Mouse (Mus musculus) small intestine, adult 2 months (tissue): Measurements from ENCODE around the gene Cant1.

Source experiments
- CTCF ChIP-seq: fragments of 200-500 bp; IDR thresholded peaks from 2 replicates; pipeline ENCODE4 v1.5.1; 2012; ENCODE audit warnings: low read depth, mild to moderate bottlenecking, control low read depth, inconsistent platforms, low read length, moderate library complexity, mixed read lengths; ENCODE audit not compliant: insufficient replicate concordance, insufficient read length; ENCODE audit errors: extremely low read depth
- POLR2A ChIP-seq: fragments of 200-500 bp; IDR thresholded peaks from 2 replicates; pipeline ENCODE4 v1.6.1; 2012; ENCODE audit warnings: low read depth, mild to moderate bottlenecking, control low read depth, inconsistent platforms, low read length, moderate library complexity

GRCm38 (mm10) chr11:118399891-118400565, 18.9 kb downstream of the Cant1 start:
- TF ChIP-seq POLR2A (peak; percentile 25; the same call in 1 of the 2 replicates), CTCF (no peak)
